Mouse (Mus musculus) midbrain, embryonic 10.5 days (tissue): ENCODE measurements at regions not wholly inside any gene's neighbourhood (a gene's known extent, or its start where the extent isn't known, plus 50 kb on each side); places are given as distances from the start of the nearest gene placed in this dataset.

Source experiments
- DNase-seq: peaks from one replicate; pipeline ENCODE4 v3.0.0-alpha.2; 2017; ENCODE audit warnings: low spot score
- H3K27ac ChIP-seq: fragments of 300-500 bp; sonication (generic); replicated peaks from 2 replicates; pipeline ENCODE4 v1.5.1; 2016; ENCODE audit warnings: mild to moderate bottlenecking
- H3K27me3 ChIP-seq: fragments of 300-500 bp; sonication (generic); 2 replicates; pipeline ENCODE4 v1.6.1; 2016; ENCODE audit warnings: low read depth, mild to moderate bottlenecking; ENCODE audit not compliant: poor library complexity, severe bottlenecking
- H3K36me3 ChIP-seq: fragments of 300-500 bp; sonication (generic); 2 replicates; pipeline ENCODE4 v1.6.1; 2016; ENCODE audit warnings: mild to moderate bottlenecking, moderate library complexity
- H3K4me1 ChIP-seq: fragments of 300-500 bp; sonication (generic); 2 replicates; pipeline ENCODE4 v1.6.1; 2016
- H3K4me3 ChIP-seq: fragments of 300-500 bp; sonication (generic); 2 replicates; pipeline ENCODE4 v1.5.1; 2016; ENCODE audit warnings: mild to moderate bottlenecking, moderate library complexity
- H3K9me3 ChIP-seq: fragments of 300-500 bp; sonication (generic); replicated peaks from 2 replicates; pipeline ENCODE4 v1.6.1; 2016; ENCODE audit warnings: mild to moderate bottlenecking
- WGBS: fragments of 180-500 bp; shearing (Covaris S2); methylation state at CpG from one replicate; pipeline ENCODE4 v1.1.7; 2016; 5-methylcytosine and 5-hydroxymethylcytosine counted together

DNA sequence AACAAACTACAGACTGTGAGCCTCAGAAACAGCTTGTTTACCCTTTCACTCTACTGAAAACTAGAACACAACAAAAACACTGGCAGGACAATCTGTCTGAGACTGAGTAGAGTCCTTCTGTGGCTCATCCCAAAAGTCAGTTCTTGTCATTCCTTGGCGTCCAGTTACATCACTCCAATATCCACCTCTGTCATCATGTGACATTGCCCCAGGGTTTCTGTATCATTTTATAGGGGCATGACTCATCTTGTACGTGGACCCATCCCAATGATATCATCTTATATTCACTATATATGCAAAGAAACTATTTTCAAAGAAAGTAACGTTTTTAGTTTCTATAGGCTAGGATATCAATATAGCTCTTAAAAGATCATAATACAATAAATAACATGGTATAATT lies 152.3 kb downstream of the Dkk2 start:
- DNase-seq = no peak
- Histone ChIP-seq H3K27me3 (no peaks in the 10 kb centered on the region), H3K27ac (no peak overlapping the region), H3K4me1 (no peaks in the 10 kb centered on the region), H3K36me3 (no peaks in the 10 kb centered on the region), H3K4me3 (no peak overlapping the region), H3K9me3 (no peaks in the 10 kb centered on the region)
- WGBS = 83% methylated on average over 3 of the region's 3 CpGs

DNA sequence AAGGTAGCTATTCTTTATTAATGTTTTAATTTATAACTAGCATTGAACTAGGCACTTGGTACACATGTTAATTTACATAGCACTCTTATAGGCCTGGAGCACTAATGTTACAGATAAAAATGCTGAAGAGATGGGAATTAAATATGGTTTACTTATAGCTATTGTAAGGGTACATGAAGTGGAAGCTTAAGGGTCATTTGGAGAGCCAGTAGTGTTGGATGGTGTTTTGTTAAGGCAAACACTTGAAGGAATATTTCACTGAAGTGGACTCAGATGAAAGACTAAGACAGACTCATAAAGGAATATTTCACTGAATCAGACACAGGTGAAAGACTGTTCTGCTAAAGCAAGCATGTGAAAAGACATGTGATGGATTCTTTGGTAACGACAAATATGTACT lies 172.7 kb downstream of the Dkk2 start:
- Histone ChIP-seq H3K9me3 (no peaks in the 10 kb centered on the region), H3K4me1 (no peaks in the 10 kb centered on the region), H3K4me3 (no peak overlapping the region), H3K36me3 (no peaks in the 10 kb centered on the region), H3K27me3 (no peaks in the 10 kb centered on the region), H3K27ac (no peak overlapping the region)
- DNase-seq = no peak
- WGBS = 88% methylated on average over 1 of the region's 1 CpGs

DNA sequence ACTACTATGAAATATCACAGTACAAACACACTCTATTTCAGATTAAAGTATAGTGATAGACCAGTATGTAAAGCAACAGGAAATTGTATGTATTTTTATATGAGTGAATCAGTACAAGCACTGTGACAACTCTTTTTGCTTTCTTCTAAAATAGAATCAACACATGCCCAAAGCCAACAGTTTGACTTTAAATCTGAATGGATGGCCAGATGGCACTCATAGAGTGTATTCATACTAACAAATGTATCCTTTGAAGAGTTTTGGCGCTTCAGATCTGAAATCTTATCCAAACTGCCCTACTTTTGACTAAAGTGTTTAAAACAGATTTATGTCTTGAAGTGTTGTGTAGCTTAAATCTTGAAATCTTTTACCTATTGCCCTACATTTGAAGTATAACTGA lies 184.5 kb downstream of the Dkk2 start:
- Histone ChIP-seq H3K36me3 (no peaks in the 10 kb centered on the region), H3K27me3 (no peaks in the 10 kb centered on the region), H3K27ac (no peak overlapping the region), H3K9me3 (no peaks in the 10 kb centered on the region), H3K4me3 (no peak overlapping the region), H3K4me1 (no peaks in the 10 kb centered on the region)
- DNase-seq = no peak
- WGBS = 94% methylated on average over 1 of the region's 1 CpGs

DNA sequence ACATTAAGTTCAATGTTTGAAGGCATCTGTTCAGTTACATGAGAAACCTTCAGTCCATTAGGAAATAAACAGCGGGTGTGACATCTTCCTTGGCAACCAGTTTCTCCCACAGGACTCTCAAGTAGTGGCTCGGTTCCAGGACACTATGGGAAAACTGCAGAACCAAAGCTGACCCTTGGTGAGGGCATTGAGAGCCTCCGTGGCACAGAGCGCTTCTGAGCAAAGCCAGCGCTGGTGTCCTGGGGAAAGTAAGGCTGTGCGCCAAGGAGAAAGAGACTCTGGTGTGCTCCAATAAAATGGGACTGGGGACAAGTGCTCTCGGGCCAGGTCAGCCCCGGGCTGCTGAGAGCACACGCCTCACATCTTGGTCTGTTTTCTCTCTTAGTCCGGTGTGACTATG lies 189.7 kb downstream of the Dkk2 start:
- H3K27ac ChIP-seq = no peak overlapping the region
- H3K4me1 ChIP-seq = no peaks in the 10 kb centered on the region
- H3K27me3 ChIP-seq = no peaks in the 10 kb centered on the region
- WGBS = 89% methylated on average over 10 of the region's 10 CpGs
- no peaks in the 10 kb centered on the region for H3K36me3 ChIP-seq
- H3K4me3 ChIP-seq = no peak overlapping the region
- H3K9me3 ChIP-seq = no peaks in the 10 kb centered on the region
- no peak for DNase-seq

DNA sequence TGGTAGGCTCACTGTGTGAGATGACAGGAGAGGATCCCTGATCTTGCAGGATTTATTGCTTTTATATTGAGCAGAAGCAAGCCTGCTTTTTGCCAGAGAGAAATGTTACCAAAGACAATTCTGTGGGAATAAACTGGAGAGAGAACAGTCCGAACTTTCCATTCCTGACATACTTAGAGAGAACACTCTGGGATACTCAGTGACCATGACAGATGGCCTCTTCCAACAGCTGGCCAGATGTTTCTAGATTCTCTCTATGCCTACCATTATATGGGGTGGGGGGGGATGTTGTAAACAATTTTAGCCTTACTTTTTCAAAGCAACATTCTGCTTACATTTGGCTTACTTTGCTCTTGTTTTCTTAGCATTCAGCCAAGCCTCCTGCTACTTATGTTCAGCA lies 192.7 kb downstream of the Dkk2 start:
- Histone ChIP-seq H3K4me3 (no peak overlapping the region), H3K36me3 (no peaks in the 10 kb centered on the region), H3K9me3 (no peaks in the 10 kb centered on the region), H3K27ac (no peak overlapping the region), H3K4me1 (no peaks in the 10 kb centered on the region), H3K27me3 (no peaks in the 10 kb centered on the region)
- WGBS = 90% methylated on average over 1 of the region's 1 CpGs
- DNase-seq = no peak

DNA sequence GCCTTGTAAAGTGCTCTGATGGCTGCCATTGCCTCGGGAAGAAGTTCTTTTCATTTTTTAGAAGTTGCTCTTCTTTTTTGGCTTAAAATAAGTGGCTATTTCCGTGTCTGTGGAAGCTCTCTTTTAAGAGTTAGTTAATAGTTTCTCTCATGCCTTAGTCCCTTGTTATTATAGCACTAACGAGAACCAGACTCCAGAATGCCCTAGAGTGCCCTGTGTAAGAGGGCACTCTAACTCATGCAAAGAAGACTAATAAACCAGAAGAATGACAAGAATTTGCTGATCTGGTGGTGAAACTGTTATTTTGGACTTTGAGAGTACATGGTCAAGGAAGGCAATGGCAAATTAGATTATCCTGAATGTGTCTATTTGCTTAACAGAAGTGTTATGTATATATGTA lies 202.6 kb downstream of the Dkk2 start:
- 67% methylated on average over 3 of the region's 3 CpGs for WGBS
- Histone ChIP-seq H3K27me3 (no peaks in the 10 kb centered on the region), H3K4me3 (no peak overlapping the region), H3K9me3 (no peaks in the 10 kb centered on the region), H3K27ac (no peak overlapping the region), H3K4me1 (no peaks in the 10 kb centered on the region), H3K36me3 (no peaks in the 10 kb centered on the region)
- DNase-seq = no peak

DNA sequence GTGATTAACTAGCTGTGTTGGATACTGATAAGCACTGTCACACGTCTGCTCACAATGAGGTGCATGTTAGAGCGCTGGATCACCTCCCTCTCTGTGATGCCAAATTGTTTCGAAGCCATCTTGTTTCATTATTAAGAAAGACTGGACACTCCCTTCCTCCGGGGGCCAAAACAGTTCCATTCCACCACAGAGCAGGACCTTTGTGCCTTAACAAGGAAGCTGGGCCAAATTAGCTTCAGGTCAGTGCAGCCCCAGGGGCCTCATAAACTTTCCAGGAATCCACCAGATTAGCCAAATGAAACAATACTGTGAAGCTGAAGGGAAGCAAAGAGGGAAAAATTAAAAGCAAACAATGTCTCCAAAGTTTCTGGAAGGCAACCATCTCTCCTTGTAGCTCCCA lies 241.9 kb downstream of the Dkk2 start:
- no peaks in the 10 kb centered on the region for H3K27me3 ChIP-seq
- H3K36me3 ChIP-seq = no peaks in the 10 kb centered on the region
- 79% methylated on average over 4 of the region's 4 CpGs for WGBS
- no peak overlapping the region for H3K27ac ChIP-seq
- H3K4me1 ChIP-seq = no peaks in the 10 kb centered on the region
- no peak overlapping the region for H3K4me3 ChIP-seq
- DNase-seq = no peak
- H3K9me3 ChIP-seq = no peaks in the 10 kb centered on the region

DNA sequence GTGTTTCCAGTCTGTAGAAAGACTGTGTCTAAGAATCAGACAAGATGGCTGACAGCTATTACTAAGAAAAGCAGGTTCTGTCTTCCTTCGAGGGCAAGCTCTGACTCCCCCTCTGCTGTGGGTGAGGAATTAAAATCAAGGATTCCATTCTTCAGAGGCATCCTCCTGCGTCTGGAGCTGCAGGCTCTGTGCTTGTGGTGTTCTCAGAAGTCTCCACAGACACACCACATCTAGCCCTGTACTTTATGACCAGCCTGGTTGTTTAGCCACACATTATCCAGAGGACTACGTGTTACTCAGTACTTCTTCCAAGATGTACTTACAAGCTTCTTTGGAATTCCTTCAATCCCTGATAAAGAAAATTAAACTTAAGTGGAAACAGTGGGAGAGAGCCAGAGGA lies 258.5 kb downstream of the Dkk2 start:
- Histone ChIP-seq H3K27me3 (no peaks in the 10 kb centered on the region), H3K27ac (no peak overlapping the region), H3K4me1 (no peaks in the 10 kb centered on the region), H3K4me3 (no peak overlapping the region), H3K36me3 (no peaks in the 10 kb centered on the region), H3K9me3 (no peaks in the 10 kb centered on the region)
- 56% methylated on average over 3 of the region's 3 CpGs for WGBS
- DNase-seq = no peak

DNA sequence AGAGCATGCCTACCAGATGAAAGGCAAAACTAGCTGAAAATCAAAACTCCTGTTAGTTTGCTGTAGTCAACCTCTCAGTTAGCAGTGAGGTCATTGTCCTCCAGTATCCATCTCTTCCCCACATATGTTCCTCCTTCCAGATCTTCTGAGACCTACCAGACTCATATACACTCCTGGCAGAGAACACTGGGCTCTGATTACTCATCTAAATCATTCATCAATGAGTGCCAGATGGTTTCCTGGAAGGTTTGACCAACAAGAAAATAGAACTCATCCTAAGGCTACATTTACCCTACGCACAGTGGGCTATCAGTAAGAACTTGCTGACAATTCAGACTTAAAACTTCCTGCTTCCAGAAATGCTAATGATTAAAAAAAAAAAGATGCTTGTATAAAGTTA lies 260.8 kb downstream of the Dkk2 start:
- Histone ChIP-seq H3K27me3 (no peaks in the 10 kb centered on the region), H3K4me3 (no peak overlapping the region), H3K36me3 (no peaks in the 10 kb centered on the region), H3K4me1 (no peaks in the 10 kb centered on the region), H3K9me3 (no peaks in the 10 kb centered on the region), H3K27ac (no peak overlapping the region)
- no peak for DNase-seq
- 92% methylated on average over 1 of the region's 1 CpGs for WGBS

DNA sequence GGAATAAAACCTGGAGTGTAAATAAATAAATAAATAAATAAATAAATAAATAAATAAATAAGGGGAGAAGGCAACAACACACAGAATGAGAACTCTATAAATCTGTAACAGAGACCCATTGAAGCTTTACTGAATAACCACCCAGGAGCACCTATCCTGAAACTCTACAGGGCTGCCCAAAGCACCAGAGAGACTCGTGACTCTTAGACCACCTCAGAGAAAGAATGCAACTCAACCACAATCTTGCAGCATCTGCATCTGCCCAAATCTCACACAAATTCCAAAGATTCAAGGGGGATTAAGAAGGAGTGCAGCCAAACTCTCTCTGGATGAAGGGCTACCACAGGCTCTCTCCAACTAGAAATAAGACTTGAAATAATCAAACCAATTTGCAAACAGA lies 264.5 kb downstream of the Dkk2 start:
- 47% methylated on average over 1 of the region's 1 CpGs for WGBS
- H3K27me3 ChIP-seq = no peaks in the 10 kb centered on the region
- no peaks in the 10 kb centered on the region for H3K9me3 ChIP-seq
- H3K36me3 ChIP-seq = no peaks in the 10 kb centered on the region
- no peaks in the 10 kb centered on the region for H3K4me1 ChIP-seq
- no peak overlapping the region for H3K27ac ChIP-seq
- no peak for DNase-seq
- no peak overlapping the region for H3K4me3 ChIP-seq

DNA sequence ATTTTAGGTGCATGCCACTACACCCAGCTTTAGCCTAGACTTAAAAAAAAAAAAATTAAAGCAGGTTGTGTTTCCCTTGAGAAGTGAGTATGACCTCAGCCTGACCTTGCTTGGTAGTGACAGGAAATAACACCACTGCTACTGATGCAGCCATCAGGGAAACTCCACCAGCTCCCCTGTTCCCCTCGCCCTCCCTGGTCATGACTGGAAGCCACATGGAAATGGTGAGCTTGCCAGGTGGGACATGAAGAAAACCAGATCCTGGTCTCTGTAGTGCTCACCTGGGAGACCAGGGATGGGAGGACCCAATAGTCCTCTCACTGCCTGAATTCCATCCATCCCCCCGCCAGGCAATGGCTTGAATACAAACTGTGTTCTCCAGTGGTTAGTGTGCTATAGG lies 268.1 kb downstream of the Dkk2 start:
- Histone ChIP-seq H3K4me1 (no peaks in the 10 kb centered on the region), H3K9me3 (no peaks in the 10 kb centered on the region), H3K27me3 (no peaks in the 10 kb centered on the region), H3K27ac (no peak overlapping the region), H3K36me3 (no peaks in the 10 kb centered on the region), H3K4me3 (no peak overlapping the region)
- 84% methylated on average over 2 of the region's 2 CpGs for WGBS
- DNase-seq = no peak

DNA sequence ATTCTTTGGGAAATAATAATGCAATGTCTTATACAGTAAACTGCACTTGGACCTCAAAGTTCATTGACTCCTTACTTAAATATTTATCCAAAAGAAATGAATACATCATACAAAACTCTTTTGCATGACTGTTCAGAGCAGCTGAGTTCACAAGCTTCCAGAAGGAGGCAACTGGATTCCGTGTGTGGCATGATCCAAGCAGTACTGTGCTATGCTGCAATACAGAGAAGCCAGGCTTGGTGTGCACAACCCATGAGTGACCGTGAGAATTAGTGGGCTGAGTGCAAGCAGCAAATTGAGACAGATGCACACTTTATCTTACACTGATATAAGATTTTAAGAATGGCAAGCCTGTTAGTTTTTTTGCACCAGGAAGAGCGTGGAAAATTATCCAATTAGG lies 270.0 kb upstream of the Gimd1 start:
- H3K27me3 ChIP-seq = no peaks in the 10 kb centered on the region
- no peak for DNase-seq
- no peaks in the 10 kb centered on the region for H3K9me3 ChIP-seq
- no peak overlapping the region for H3K4me3 ChIP-seq
- WGBS = 90% methylated on average over 3 of the region's 3 CpGs
- H3K27ac ChIP-seq = no peak overlapping the region
- H3K4me1 ChIP-seq = no peaks in the 10 kb centered on the region
- H3K36me3 ChIP-seq = no peaks in the 10 kb centered on the region

DNA sequence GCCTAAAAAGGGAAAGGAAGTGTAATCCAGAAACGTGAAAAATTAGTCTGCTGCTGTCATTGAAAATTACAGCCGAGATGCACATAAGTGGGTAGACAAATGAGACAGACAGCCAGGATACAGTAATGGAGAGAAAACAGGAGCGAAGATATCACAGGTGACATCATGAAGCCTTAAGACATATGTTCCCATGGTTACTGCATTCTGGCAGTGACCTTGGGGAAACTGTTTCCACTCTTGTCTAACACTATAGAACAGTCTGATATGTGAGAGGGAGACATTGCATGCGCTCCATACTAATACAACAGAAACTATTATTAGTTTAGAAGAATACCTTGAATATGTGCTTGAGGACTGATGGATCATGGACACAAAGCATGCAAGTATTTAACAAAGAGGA lies 254.0 kb upstream of the Gimd1 start:
- Histone ChIP-seq H3K4me3 (no peak overlapping the region), H3K27me3 (no peaks in the 10 kb centered on the region), H3K4me1 (no peaks in the 10 kb centered on the region), H3K27ac (no peak overlapping the region), H3K9me3 (no peaks in the 10 kb centered on the region), H3K36me3 (no peaks in the 10 kb centered on the region)
- no peak for DNase-seq
- WGBS = 91% methylated on average over 4 of the region's 4 CpGs

DNA sequence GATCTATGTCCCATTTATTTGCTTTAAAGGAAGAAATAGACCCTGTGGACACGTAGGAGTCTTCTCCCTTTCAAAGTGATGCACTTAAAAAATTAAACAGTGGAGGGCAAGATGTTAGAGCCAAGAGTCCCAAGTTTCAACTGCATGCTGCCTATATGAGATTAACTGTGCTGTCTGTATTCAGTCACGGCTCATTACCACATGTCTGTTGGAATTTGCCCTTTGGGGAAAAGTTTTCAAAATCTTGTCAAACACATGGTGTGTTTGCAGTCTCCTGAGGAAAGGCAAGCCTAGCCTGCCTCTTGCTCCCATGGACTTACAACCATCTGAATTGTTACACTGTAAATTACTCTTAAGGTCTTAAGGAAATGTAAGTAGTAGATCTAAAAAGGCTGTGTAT lies 211.9 kb upstream of the Gimd1 start:
- Histone ChIP-seq H3K4me3 (no peak overlapping the region), H3K36me3 (no peaks in the 10 kb centered on the region), H3K27ac (no peak overlapping the region), H3K27me3 (no peaks in the 10 kb centered on the region), H3K9me3 (no peaks in the 10 kb centered on the region), H3K4me1 (no peaks in the 10 kb centered on the region)
- 73% methylated on average over 2 of the region's 2 CpGs for WGBS
- no peak for DNase-seq
